Mouse (Mus musculus) retina, postnatal 1 day (tissue): ENCODE results near the gene Adrb1.

ENCODE experiments used
- DNase-seq: peaks from one replicate; pipeline ENCODE4 v3.0.0-alpha.2; 2012

Gene Adrb1

DNA sequence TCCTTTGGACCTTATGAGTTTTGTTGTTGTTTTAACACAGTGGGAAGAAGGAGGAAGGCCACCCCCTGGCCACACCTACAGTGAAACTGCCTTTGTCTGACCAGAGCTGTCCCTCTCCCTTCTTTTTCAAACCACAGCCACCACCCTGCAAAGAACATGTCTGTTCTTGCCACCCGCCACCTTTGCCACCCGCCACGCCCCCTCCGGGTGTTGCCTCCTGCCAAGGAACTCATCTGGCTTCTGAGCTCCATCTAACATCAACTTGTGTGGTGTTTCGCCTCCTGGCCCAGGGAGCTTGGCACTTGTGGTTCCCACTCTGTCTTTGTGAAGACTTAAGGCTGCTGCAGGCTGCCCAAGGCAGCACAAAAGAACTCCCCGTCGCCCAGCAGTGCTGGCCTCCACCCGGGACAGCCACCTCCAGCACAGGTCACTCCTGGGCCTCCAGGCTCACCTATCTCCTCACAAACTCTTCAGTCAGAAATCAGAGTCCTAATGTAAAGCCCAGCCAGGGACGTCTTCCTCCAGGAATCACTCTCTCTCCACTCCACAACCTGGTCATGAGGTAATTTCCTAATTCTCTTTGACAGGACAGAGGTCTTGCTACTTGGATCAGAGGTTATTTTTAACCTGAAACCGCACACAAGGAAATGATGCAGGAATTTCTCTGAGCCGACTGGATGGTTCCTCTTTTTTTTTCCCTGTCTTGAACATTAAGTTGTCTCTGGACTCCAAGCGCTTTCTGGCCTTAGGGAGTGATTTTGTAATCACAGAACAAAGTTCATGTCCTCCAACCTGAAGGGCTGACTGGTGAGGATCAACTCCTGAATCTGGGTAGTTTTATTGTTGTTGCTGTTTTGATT is 18.5 kb upstream of the Adrb1 start:
- no peak for DNase-seq

- no peak for DNase-seq
These were observed 16.8 kb upstream of the Adrb1 start for GRCm38 (mm10) chr19:56705026-56705675.

DNA sequence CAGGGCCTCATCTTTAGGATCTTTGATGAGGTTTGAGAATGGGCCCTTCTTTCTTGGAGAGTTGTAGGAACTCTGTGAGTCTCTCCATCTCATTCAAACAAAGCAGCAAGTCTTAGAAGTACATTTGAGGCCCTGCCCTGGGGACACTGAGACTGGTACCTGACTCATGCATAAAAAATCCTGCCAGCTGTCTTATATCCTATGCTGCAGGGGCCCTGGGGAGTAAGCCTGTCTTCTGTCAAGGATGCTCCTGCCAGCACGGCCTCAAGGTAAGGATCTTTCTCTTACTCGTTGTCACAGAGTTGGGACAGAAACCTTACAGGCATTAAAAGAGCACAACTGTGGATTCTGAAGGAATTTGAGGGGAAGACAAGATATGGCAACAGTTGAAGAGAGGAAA is 13.2 kb upstream of the Adrb1 start:
- no peak for DNase-seq

DNA sequence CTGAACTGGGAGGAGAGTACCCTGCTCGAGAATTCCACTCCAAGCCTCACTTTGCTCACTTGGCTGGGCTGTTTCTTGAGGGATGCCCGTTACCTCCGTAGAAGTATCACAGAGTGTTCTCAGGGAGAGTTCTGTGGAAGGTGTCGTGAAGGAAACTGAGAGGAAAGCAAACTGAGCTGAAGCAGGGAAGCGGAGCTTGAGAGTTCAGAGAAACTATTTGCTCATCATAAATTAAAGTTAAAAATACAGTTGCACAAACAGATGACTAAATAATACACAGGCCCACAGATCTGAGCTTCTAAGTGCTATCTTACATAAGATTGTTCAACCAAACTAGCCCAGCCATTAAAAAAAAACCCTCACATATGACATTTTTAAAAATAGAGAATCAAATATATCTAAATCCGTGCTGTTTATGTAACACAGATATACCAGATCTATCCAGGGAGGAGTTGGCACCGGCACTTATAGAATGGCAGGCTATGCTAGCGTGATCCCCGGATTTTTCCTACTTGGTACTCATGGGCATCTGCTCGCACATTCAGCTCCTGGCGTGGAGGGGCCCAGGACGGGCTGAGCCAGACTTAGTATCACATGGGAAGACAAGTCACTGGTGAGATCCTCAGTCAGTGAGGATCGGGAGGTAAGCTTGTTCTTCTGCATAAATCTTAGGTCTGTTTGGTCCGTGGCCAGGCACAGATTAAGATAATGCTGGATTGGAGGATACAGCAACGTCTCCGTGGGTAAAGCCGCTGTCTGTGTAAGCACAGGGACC is 11.7 kb upstream of the Adrb1 start:
- peak; percentile 64 for DNase-seq

DNA sequence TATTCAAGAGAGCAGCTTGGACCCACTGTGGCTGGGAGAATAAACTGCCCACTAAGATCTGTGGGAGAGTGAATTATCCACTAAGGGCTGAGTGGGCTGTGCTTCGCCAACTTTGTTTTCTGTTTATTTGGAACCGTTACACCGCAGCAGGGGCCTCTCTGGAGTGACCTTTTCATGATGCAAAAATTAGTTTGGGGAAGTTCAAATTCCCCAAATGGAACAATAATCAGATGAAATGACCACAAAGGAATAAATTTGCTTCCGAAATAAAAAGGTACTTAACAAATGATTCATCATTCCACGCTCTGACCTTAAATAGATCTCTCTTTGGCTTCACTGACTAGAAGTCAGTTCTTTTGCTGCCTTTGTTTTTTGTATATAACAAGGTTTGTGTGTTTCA is 8.4 kb upstream of the Adrb1 start:
- DNase-seq: no peak

DNA sequence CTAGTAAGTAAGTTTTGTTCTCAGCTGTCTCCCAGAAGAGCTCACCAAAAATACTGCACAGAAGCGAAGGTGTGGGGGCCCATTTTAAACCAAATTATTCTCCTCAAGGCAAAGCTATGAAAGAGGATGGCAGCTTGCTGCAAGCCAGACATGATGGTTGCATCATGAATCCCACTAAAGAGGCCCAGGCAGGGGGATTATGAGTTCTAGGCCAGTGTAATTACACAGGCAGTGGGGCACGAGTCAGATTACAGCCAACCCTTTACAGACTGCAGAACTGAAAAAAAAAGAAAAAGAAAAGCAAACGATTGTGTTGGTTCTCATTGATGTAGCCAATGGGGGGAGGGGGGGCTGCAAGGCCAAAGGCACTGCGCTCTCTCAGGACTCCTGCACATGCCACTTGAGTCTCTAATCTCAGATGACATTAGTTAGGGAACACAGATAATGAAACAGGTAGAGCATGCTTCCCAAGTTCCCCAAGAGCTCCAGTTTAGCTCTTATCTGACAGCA is 7.3 kb upstream of the Adrb1 start:
- DNase-seq: peak; percentile 53

GRCm38 (mm10) chr19:56718046-56718445 is 4.0 kb upstream of the Adrb1 start:
- peak; percentile 73 for DNase-seq

- no peak for DNase-seq
These were observed 1.1 kb upstream of the Adrb1 start for GRCm38 (mm10) chr19:56720882-56721281.

- DNase-seq: peak; percentile 40
These were observed 300 bp downstream of the Adrb1 start for GRCm38 (mm10) chr19:56722291-56722707.

GRCm38 (mm10) chr19:56722711-56723330 is 822 bp downstream of the Adrb1 start:
- DNase-seq: peak; percentile 46

- DNase-seq: peak; percentile 53
These were observed 1.5 kb downstream of the Adrb1 start for GRCm38 (mm10) chr19:56723331-56724125.

GRCm38 (mm10) chr19:56724126-56724597 is 2.2 kb downstream of the Adrb1 start:
- no peak for DNase-seq

- peak; percentile 41 for DNase-seq
These were observed 5.3 kb downstream of the Adrb1 start for GRCm38 (mm10) chr19:56727170-56727877.

- DNase-seq: no peak
These were observed 12.1 kb downstream of the Adrb1 start for GRCm38 (mm10) chr19:56734033-56734572.

GRCm38 (mm10) chr19:56735747-56736146 is 13.7 kb downstream of the Adrb1 start:
- no peak for DNase-seq

DNA sequence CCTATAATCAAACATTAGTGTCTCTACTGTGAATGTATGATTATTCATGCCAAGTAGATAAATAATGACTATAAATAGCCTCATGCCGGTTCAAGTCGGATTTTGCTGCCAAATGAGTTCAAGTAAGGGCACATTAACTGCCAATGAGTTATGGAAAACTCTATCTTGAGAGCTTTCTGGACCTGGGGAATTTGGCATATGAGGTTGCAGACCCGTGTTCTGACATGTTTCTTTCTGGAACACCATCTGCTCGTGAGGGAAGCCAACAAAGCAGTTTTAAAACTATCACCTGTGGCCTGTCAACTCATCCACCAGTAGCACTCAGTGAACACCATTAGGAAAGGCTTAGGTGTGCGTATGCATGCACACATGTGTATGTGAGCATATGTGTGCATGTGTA is 14.3 kb downstream of the Adrb1 start:
- DNase-seq: no peak

GRCm38 (mm10) chr19:56745061-56745460 is 23.1 kb downstream of the Adrb1 start:
- peak; percentile 60 for DNase-seq

- DNase-seq: no peak
These were observed 23.5 kb downstream of the Adrb1 start for GRCm38 (mm10) chr19:56745528-56745927.

DNA sequence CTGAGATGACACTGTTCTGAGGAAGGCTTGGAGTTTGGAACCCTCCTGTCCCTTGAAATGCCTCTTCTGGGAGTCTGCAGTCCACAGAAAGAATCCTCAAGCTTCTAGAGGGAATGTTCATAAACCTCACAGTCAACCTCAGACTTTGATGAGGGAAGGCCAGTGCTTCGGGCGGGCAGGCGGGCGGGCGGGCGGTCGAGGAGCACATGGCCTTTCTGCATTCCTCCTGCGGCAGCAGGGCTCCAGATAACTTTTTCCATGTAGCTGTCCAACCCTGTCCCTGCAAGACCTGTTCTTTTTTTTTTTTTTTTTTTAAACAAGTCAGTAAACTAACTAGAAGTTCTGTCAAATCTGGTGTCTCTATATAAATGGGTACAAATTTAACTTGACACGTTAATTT is 24.6 kb downstream of the Adrb1 start:
- DNase-seq: no peak

- peak; percentile 45 for DNase-seq
These were observed 25.9 kb downstream of the Adrb1 start for GRCm38 (mm10) chr19:56747878-56748277.

- peak; percentile 66 for DNase-seq
These were observed 27.3 kb downstream of the Adrb1 start for GRCm38 (mm10) chr19:56749343-56749742.
